9 mouse cellular contexts compared by ENCODE assay signal in the genomic region with DNA sequence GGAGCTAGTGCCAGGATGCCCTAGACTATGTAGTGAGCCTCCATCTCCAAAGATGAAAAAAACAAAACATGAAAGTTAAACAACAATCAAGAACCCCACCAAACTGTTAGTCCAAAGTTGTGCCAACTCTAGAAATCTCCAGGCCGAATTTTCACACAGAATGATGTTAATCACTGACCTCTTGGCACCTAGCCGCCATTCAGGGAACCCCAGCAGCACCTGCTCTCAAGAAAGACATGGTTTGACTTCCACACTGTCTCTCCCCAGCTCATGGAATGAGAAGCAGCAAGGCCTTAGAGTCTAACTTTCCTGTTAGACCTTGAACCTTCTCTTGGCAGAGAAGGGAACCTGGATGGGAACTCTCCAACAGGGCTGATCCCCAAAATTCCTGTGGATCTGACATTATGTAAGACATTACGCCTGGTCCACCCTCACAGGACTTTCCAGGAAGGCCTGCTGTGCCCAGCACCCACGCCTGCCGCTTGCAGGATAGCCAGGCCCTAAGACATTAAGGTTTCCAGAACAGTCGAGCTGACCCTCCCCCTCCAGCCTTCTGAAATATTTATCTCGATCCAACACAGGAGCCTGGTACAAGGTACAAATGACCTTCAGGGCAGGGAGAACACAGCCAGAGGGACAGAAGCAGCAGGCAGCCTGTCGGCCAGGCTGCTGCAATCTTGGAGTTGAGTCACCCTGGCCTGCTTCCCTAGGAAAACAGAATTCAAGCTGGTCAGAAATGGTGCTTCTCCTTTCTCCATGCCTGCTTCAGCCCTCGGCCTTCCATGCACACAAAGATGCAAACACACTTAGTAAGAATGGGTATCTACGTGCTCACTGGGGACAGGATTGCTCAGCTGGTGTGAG. TPM values are rescaled to one million over a fixed set of nuclear protein-coding genes. Genes with fewer than 3 reads are reported as not detected.
DNase-seq lines count a peak whose midpoint lies in the region; ATAC-seq and TF ChIP-seq lines count a peak whose summit lies in the region.
"Had no signal": no experiment of that assay in that cellular context is flagged by ENCODE, and none has a peak within 500 bp of the region (broad histone marks: within the 10 kb centered on the region; RNA-seq: fewer than 3 reads in every experiment).

No protein-coding gene starts in this region.

- no peaks in the 10 kb centered on the region for H3K36me3 ChIP-seq in heart, embryonic 10.5 days
- no peaks in the 10 kb centered on the region for H3K36me3 ChIP-seq in kidney, postnatal 0 days (ENCODE audit: insufficient read depth, low read length)
- H3K36me3 ChIP-seq in embryonic facial prominence, embryonic 10.5 days (replicated peaks): no peaks in the 10 kb centered on the region

- no peak for TF ChIP-seq CTCF in kidney, postnatal 0 days (IDR thresholded peaks at IDR 0.05; ENCODE audit: low read depth)

- H3K4me3 ChIP-seq in heart, embryonic 10.5 days: no peak overlapping the region
- H3K4me3 ChIP-seq in kidney, postnatal 0 days (replicated peaks; ENCODE audit: low read depth, low read length): no peak overlapping the region
- H3K4me3 ChIP-seq in embryonic facial prominence, embryonic 10.5 days: no peak overlapping the region

- no peaks in the 10 kb centered on the region; the same call in 1 of the 2 replicates for H3K9me3 ChIP-seq in heart, embryonic 10.5 days
- no peaks in the 10 kb centered on the region for H3K9me3 ChIP-seq in kidney, postnatal 0 days (replicated peaks; ENCODE audit: low read length)
- no peaks in the 10 kb centered on the region for H3K9me3 ChIP-seq in embryonic facial prominence, embryonic 10.5 days

- H3K27ac ChIP-seq in heart, embryonic 10.5 days: peak overlapping the region; percentile 85
- H3K27ac ChIP-seq in kidney, postnatal 0 days: peak overlapping the region; percentile 20
- H3K27ac ChIP-seq in embryonic facial prominence, embryonic 10.5 days (replicated peaks): no peak overlapping the region

- peak; percentile 84 to 92 for DNase-seq in adrenal gland, adult (ENCODE audit: inconsistent age in 2 of 2, low spot score in 1 of 2)
- no peak for DNase-seq in adrenal gland, postnatal 4 days (ENCODE audit: low spot score in 2 of 2)
- DNase-seq in adrenal gland, adult 8-10 months: peak; percentile 67
- no peak for DNase-seq in heart, embryonic 10.5 days (ENCODE audit: low spot score)
- no peak for DNase-seq in kidney, postnatal 0 days (ENCODE audit: low spot score)
- no peak for DNase-seq in thymus, postnatal 4 days
- no peak for DNase-seq in embryonic facial prominence, embryonic 10.5 days (ENCODE audit: low spot score)
- no peak for DNase-seq in right cerebral cortex, postnatal 10 days (ENCODE audit: low spot score in 2 of 2)

- no peak overlapping the region for H3K9ac ChIP-seq in kidney, postnatal 0 days (ENCODE audit: low read depth, low read length)

- 42% methylated on average over 10 of the region's 10 CpGs for WGBS in heart, embryonic 10.5 days
- WGBS in kidney, postnatal 0 days: 65% methylated on average over 10 of the region's 10 CpGs
- 73% methylated on average over 10 of the region's 10 CpGs for WGBS in embryonic facial prominence, embryonic 10.5 days

- H3K4me1 ChIP-seq in heart, embryonic 10.5 days: peaks cover 9% of the 10 kb centered on the region
- H3K4me1 ChIP-seq in kidney, postnatal 0 days (replicated peaks; ENCODE audit: insufficient read depth, low read length): no peaks in the 10 kb centered on the region
- peaks cover 7% of the 10 kb centered on the region for H3K4me1 ChIP-seq in embryonic facial prominence, embryonic 10.5 days

- H3K4me2 ChIP-seq in kidney, postnatal 0 days (ENCODE audit: low read length): no peak overlapping the region

- H3K27me3 ChIP-seq in heart, embryonic 10.5 days (ENCODE audit: insufficient read depth, poor library complexity, severe bottlenecking): no peaks in the 10 kb centered on the region
- no peaks in the 10 kb centered on the region for H3K27me3 ChIP-seq in kidney, postnatal 0 days (ENCODE audit: insufficient read depth, low read length)
- no peaks in the 10 kb centered on the region for H3K27me3 ChIP-seq in embryonic facial prominence, embryonic 10.5 days (replicated peaks; ENCODE audit: low read depth, poor library complexity, severe bottlenecking)

- ATAC-seq in kidney, postnatal 0 days (replicated peaks; ENCODE audit: low FRiP score, low read depth): peak; percentile 66; the same call in 1 of the 2 replicates
- ATAC-seq: activated CD4-positive, CD25-positive, alpha-beta regulatory T cell, adult 4 months had no signal

RNA-seq across cellular contexts. Expression of gene Fbxl14, which starts 12.3 kb away (rescaled TPM):
- total RNA-seq in adrenal gland, postnatal 4 days (2021): 10 to 100 TPM; 40.1 to 41.9 TPM
- total RNA-seq in adrenal gland, adult 8-10 months (2022): 10 to 100 TPM; 35.2 to 38.8 (median 36.3) TPM
- polyA plus RNA-seq in heart, embryonic 10.5 days (2016; fragmentation: Nextera tagmentation; extraction: Ambion mirVana): 2.4 and 3.9 TPM in 2 replicates
- 5.1 and 5.3 TPM in 2 replicates for polyA plus RNA-seq in kidney, postnatal 0 days (2015; fragmentation: Nextera tagmentation; extraction: Ambion mirVana)
- polyA plus RNA-seq in embryonic facial prominence, embryonic 10.5 days (2016; fragmentation: Nextera tagmentation; extraction: Ambion mirVana): 3.4 and 3.6 TPM in 2 replicates

RNA-seq across cellular contexts. Expression of gene Adipor2, which starts 49.6 kb away (rescaled TPM):
- total RNA-seq in adrenal gland, postnatal 4 days (2021): 100 to 1,000 TPM; 141 to 151 TPM
- total RNA-seq in adrenal gland, adult 8-10 months (2022): 100 to 1,000 TPM in 3 of 4 experiments, 10 to 100 TPM in 1; 81.4 to 148 (median 128) TPM
- 27.2 and 27.4 TPM in 2 replicates for polyA plus RNA-seq in heart, embryonic 10.5 days (2016; fragmentation: Nextera tagmentation; extraction: Ambion mirVana)
- 43.3 and 47.3 TPM in 2 replicates for polyA plus RNA-seq in kidney, postnatal 0 days (2015; fragmentation: Nextera tagmentation; extraction: Ambion mirVana)
- 30.9 and 32.0 TPM in 2 replicates for polyA plus RNA-seq in embryonic facial prominence, embryonic 10.5 days (2016; fragmentation: Nextera tagmentation; extraction: Ambion mirVana)

Comparison
In these comparisons a context has a peak if more than half of its experiments do, and no peak if none do; other contexts are left out.
1. DNase-seq: peak in adrenal gland, adult (2 of 2) and adrenal gland, adult 8-10 months (single experiment); none in adrenal gland, postnatal 4 days (0 of 2), heart, embryonic 10.5 days (single experiment), kidney, postnatal 0 days (single experiment), thymus, postnatal 4 days (single experiment), embryonic facial prominence, embryonic 10.5 days (single experiment) and right cerebral cortex, postnatal 10 days (0 of 2).